Mouse (Mus musculus): ENCODE results near the gene Slc35f3.

DNA sequence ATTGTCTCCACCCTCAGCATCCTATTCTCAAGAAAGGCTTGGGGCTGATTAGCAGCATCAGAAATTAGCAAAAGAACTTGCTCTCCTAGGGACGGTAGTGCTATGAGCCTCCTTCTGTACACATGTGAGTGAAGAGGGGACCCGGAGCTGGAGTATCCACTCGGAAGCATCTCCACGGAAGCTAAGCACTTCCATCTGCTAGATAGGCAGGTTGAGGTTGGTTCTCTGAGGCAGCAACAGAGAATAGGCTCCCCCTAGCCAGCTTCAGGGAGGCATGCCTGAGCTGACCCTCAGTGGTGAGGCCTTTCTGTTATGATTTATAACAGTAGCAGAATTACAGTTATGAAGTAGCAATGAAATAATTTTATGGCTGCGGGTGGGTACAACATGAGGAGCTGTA is 2.0 kb downstream of the Slc35f3 start:
- TF ChIP-seq CTCF (IDR thresholded peaks at IDR 0.05; ENCODE audit: borderline replicate concordance, insufficient read depth, low read depth, low read length) = no peak
- TF ChIP-seq POLR2A (IDR thresholded peaks at IDR 0.05; ENCODE audit: borderline replicate concordance, insufficient read depth, low read length) = no peak

Data from cerebellum, adult 2 months (tissue).